Mouse (Mus musculus): ENCODE measurements around the gene Prss27. TPM values are rescaled to one million over a fixed set of nuclear protein-coding genes. Genes with fewer than 3 reads are reported as not detected.

The Prss27 gene
- polyA plus RNA-seq, 2 experiments, result 1.4 to 1.5 TPM

DNA sequence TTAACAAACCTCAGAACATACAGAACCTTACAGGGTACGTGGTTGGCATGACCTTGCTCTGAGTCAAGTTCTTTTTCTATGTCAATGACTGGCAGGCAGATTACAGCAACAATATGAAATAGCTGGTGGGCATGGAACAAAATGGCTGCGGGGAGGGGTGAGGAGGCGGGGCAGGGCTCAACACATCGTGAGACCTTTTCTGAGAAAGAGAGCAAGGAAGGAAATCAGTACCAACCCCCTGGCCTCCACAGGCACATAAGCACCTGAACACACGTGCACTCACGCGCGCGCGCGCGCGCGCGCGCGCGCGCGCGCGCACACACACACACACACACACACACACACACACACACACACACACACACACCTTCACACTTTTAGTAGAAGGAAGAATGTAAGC, 7.4 kb upstream of the Prss27 start:
- Histone ChIP-seq H3K4me1 (ENCODE audit: control insufficient read depth, insufficient read depth, low read length) (no peaks in the 10 kb centered on the region), H3K9ac (ENCODE audit: low read depth, low read length, severe bottlenecking) (no peak overlapping the region), H3K4me3 (replicated peaks; ENCODE audit: low read length) (no peak overlapping the region), H3K9me3 (ENCODE audit: control insufficient read depth, low read length) (no peaks in the 10 kb centered on the region), H3K27me3 (ENCODE audit: control insufficient read depth, insufficient read depth, low read length) (no peaks in the 10 kb centered on the region), H3K27ac (replicated peaks; ENCODE audit: low read depth, low read length) (no peak overlapping the region), H3K36me3 (ENCODE audit: control insufficient read depth, insufficient read depth, low read length) (no peaks in the 10 kb centered on the region), H3K4me2 (replicated peaks; ENCODE audit: low read depth, low read length, severe bottlenecking) (no peak overlapping the region)
- TF ChIP-seq POLR2A (IDR thresholded peaks at IDR 0.05; ENCODE audit: borderline replicate concordance, extremely low read depth, insufficient read depth, insufficient read length), result no peak
- WGBS, result 79% methylated on average over 15 of the region's 22 CpGs
- ATAC-seq (ENCODE audit: low FRiP score, low read depth) (no peak), DNase-seq (ENCODE audit: low spot score) (no peak)

DNA sequence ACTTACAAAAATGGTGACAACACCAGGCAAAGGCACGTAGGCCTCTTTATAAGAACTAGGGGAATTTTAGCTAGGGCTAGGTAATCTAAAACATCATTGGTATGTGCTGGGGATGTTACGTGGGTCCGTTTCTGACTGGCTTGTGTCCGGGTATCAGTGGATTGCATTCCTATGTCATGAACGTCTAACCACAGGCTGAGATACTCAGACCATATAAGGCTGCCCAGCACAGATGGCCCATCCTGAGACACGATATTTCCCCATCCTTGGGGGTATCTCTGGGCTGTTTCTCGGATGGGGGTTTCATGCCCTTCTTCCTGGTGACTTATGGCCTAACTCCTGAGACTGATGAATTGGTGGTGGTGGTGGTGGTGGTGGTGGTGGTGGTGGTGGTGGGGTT, 2.9 kb upstream of the Prss27 start:
- no peak for TF ChIP-seq POLR2A (IDR thresholded peaks at IDR 0.05; ENCODE audit: borderline replicate concordance, extremely low read depth, insufficient read depth, insufficient read length)
- Histone ChIP-seq H3K27ac (replicated peaks; ENCODE audit: low read depth, low read length) (no peak overlapping the region), H3K4me2 (replicated peaks; ENCODE audit: low read depth, low read length, severe bottlenecking) (no peak overlapping the region), H3K4me1 (ENCODE audit: control insufficient read depth, insufficient read depth, low read length) (no peaks in the 10 kb centered on the region), H3K36me3 (ENCODE audit: control insufficient read depth, insufficient read depth, low read length) (no peaks in the 10 kb centered on the region), H3K9me3 (ENCODE audit: control insufficient read depth, low read length) (no peaks in the 10 kb centered on the region), H3K4me3 (replicated peaks; ENCODE audit: low read length) (no peak overlapping the region), H3K9ac (ENCODE audit: low read depth, low read length, severe bottlenecking) (no peak overlapping the region), H3K27me3 (ENCODE audit: control insufficient read depth, insufficient read depth, low read length) (no peaks in the 10 kb centered on the region)
- WGBS, result 79% methylated on average over 7 of the region's 7 CpGs
- no peak for ATAC-seq (ENCODE audit: low FRiP score, low read depth)
- DNase-seq (ENCODE audit: low spot score), result no peak

DNA sequence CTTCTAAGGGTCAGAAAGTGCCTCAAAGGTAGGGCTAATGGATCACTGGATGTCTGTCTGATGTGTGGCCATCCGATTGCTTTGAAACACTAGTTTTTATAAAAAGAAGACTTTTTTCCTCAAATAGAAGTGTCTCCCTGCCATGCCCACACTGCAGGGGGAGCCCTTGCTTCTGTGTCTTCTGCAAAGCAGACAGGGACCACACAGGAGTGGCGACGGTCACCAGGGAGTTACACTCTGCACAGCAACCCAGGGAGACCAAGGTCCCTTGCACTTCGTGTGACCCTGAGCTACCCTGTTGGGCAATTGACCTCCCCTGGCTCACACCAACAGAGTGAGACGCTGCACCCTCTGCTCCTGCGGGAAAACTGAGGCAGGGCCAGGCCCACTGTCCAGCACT, 990 bp upstream of the Prss27 start:
- WGBS, result 76% methylated on average over 6 of the region's 6 CpGs
- DNase-seq (ENCODE audit: low spot score), result no peak
- H3K9me3 ChIP-seq (ENCODE audit: control insufficient read depth, low read length), result no peaks in the 10 kb centered on the region
- H3K4me2 ChIP-seq (replicated peaks; ENCODE audit: low read depth, low read length, severe bottlenecking), result no peak overlapping the region
- no peak for TF ChIP-seq POLR2A (IDR thresholded peaks at IDR 0.05; ENCODE audit: borderline replicate concordance, extremely low read depth, insufficient read depth, insufficient read length)
- H3K4me1 ChIP-seq (ENCODE audit: control insufficient read depth, insufficient read depth, low read length), result no peaks in the 10 kb centered on the region
- no peak overlapping the region for H3K9ac ChIP-seq (ENCODE audit: low read depth, low read length, severe bottlenecking)
- H3K27me3 ChIP-seq (ENCODE audit: control insufficient read depth, insufficient read depth, low read length), result no peaks in the 10 kb centered on the region
- H3K4me3 ChIP-seq (replicated peaks; ENCODE audit: low read length), result no peak overlapping the region
- no peak overlapping the region for H3K27ac ChIP-seq (replicated peaks; ENCODE audit: low read depth, low read length)
- H3K36me3 ChIP-seq (ENCODE audit: control insufficient read depth, insufficient read depth, low read length), result no peaks in the 10 kb centered on the region
- ATAC-seq (ENCODE audit: low FRiP score, low read depth), result no peak

DNA sequence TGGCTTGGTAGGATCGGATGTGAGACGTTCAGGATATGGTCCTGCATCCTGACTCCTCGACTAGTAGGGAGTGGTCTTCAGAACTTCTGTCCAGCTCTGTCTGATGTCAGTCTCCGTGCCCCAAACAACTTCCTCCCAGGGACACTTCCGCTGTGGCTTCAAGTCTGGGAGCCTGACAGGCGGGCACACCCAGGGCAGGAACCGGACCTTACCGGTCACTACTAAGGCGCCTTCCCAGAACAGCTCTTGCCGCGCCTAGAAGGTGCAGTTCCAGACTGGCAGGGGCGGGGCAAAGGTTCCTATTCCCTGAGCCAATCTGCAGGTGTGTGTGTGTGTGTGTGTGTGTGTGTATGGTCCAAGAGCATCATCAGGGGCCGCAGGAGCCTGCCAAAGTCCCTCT, 584 bp upstream of the Prss27 start:
- no peak for ATAC-seq (ENCODE audit: low FRiP score, low read depth)
- H3K36me3 ChIP-seq (ENCODE audit: control insufficient read depth, insufficient read depth, low read length), result no peaks in the 10 kb centered on the region
- no peak for TF ChIP-seq POLR2A (IDR thresholded peaks at IDR 0.05; ENCODE audit: borderline replicate concordance, extremely low read depth, insufficient read depth, insufficient read length)
- H3K4me3 ChIP-seq (replicated peaks; ENCODE audit: low read length), result no peak overlapping the region
- no peak overlapping the region for H3K27ac ChIP-seq (replicated peaks; ENCODE audit: low read depth, low read length)
- no peak overlapping the region for H3K9ac ChIP-seq (ENCODE audit: low read depth, low read length, severe bottlenecking)
- 71% methylated on average over 13 of the region's 13 CpGs for WGBS
- no peaks in the 10 kb centered on the region for H3K27me3 ChIP-seq (ENCODE audit: control insufficient read depth, insufficient read depth, low read length)
- no peak overlapping the region for H3K4me2 ChIP-seq (replicated peaks; ENCODE audit: low read depth, low read length, severe bottlenecking)
- H3K4me1 ChIP-seq (ENCODE audit: control insufficient read depth, insufficient read depth, low read length), result no peaks in the 10 kb centered on the region
- H3K9me3 ChIP-seq (ENCODE audit: control insufficient read depth, low read length), result no peaks in the 10 kb centered on the region
- DNase-seq (ENCODE audit: low spot score), result no peak

DNA sequence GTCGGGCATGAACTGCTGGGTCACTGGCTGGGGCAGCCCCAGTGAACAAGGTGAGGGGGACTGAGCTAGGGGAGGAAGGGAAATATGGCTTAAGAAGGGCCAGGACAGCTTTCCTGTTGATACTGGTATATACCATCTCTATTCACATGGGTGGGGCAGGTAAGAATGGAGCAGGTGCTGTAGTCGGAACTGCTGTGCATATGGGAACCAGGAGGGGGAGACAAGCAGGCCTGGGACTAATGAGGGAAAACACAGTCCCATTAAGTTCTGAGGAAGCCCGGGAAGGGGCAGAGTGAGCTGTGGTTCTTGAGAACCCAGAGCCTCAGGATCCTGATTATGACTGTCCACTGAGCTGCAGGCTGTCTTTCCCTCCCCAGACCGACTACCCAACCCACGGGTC, 6.5 kb downstream of the Prss27 start:
- Histone ChIP-seq H3K9ac (ENCODE audit: low read depth, low read length, severe bottlenecking) (no peak overlapping the region), H3K27ac (replicated peaks; ENCODE audit: low read depth, low read length) (no peak overlapping the region), H3K4me1 (ENCODE audit: control insufficient read depth, insufficient read depth, low read length) (no peaks in the 10 kb centered on the region), H3K9me3 (ENCODE audit: control insufficient read depth, low read length) (no peaks in the 10 kb centered on the region), H3K4me2 (replicated peaks; ENCODE audit: low read depth, low read length, severe bottlenecking) (no peak overlapping the region), H3K36me3 (ENCODE audit: control insufficient read depth, insufficient read depth, low read length) (peaks cover 18% of the 10 kb centered on the region), H3K4me3 (replicated peaks; ENCODE audit: low read length) (no peak overlapping the region), H3K27me3 (ENCODE audit: control insufficient read depth, insufficient read depth, low read length) (no peaks in the 10 kb centered on the region)
- ATAC-seq (ENCODE audit: low FRiP score, low read depth) (no peak), DNase-seq (ENCODE audit: low spot score) (no peak)
- TF ChIP-seq POLR2A (IDR thresholded peaks at IDR 0.05; ENCODE audit: borderline replicate concordance, extremely low read depth, insufficient read depth, insufficient read length), result no peak
- WGBS, result 54% methylated on average over 5 of the region's 5 CpGs

DNA sequence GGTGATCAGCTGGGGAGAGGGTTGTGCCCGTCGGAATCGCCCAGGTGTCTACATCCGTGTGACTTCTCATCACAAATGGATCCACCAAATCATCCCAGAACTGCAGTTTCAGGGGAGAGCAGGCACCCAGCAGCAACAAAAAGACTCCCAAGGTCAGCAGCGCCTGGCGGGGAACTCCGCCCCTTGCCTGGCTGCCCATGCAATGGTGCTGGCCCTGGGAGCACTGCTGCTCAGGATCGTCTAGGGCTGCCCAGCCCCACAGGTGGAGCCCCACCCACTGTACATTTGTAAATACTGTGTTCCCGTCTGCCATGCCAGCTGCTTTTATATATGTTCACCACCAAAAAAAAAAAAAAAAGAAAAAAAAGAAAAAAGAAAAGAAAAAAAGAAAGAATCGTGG, 7.7 kb downstream of the Prss27 start:
- no peak overlapping the region for H3K9ac ChIP-seq (ENCODE audit: low read depth, low read length, severe bottlenecking)
- no peak overlapping the region for H3K4me2 ChIP-seq (replicated peaks; ENCODE audit: low read depth, low read length, severe bottlenecking)
- no peaks in the 10 kb centered on the region for H3K9me3 ChIP-seq (ENCODE audit: control insufficient read depth, low read length)
- no peaks in the 10 kb centered on the region for H3K27me3 ChIP-seq (ENCODE audit: control insufficient read depth, insufficient read depth, low read length)
- 83% methylated on average over 10 of the region's 10 CpGs for WGBS
- ATAC-seq (ENCODE audit: low FRiP score, low read depth) (no peak), DNase-seq (ENCODE audit: low spot score) (no peak)
- no peak overlapping the region for H3K27ac ChIP-seq (replicated peaks; ENCODE audit: low read depth, low read length)
- no peak for TF ChIP-seq POLR2A (IDR thresholded peaks at IDR 0.05; ENCODE audit: borderline replicate concordance, extremely low read depth, insufficient read depth, insufficient read length)
- H3K36me3 ChIP-seq (ENCODE audit: control insufficient read depth, insufficient read depth, low read length), result peaks cover 28% of the 10 kb centered on the region
- no peaks in the 10 kb centered on the region for H3K4me1 ChIP-seq (ENCODE audit: control insufficient read depth, insufficient read depth, low read length)
- no peak overlapping the region for H3K4me3 ChIP-seq (replicated peaks; ENCODE audit: low read length)
